Mouse (Mus musculus) forebrain, embryonic 13.5 days (tissue): ENCODE measurements around the gene Adgra1. TPM values are rescaled to one million over a fixed set of nuclear protein-coding genes. Genes with fewer than 3 reads are reported as not detected.

ENCODE experiments used
- ATAC-seq: fragments of 200-750 bp; cut with Nextera tagmentation; 2 replicates; pipeline ENCODE4 v1.8.0; 2017
- H3K27ac ChIP-seq: fragments of 300-500 bp; sonication (generic); 2 replicates; pipeline ENCODE4 v1.5.1; 2015; ENCODE audit warnings: inconsistent platforms, mild to moderate bottlenecking, moderate library complexity
- H3K27me3 ChIP-seq: fragments of 300-500 bp; sonication (generic); 2 replicates; pipeline ENCODE4 v1.6.1; 2015; ENCODE audit warnings: mild to moderate bottlenecking, inconsistent platforms
- H3K36me3 ChIP-seq: fragments of 300-500 bp; sonication (generic); 2 replicates; pipeline ENCODE4 v1.6.1; 2015; ENCODE audit warnings: mild to moderate bottlenecking, inconsistent platforms; ENCODE audit not compliant: poor library complexity, severe bottlenecking
- H3K4me1 ChIP-seq: fragments of 300-500 bp; sonication (generic); 2 replicates; pipeline ENCODE4 v1.6.1; 2015; ENCODE audit warnings: inconsistent platforms
- H3K4me2 ChIP-seq: fragments of 300-500 bp; sonication (generic); 2 replicates; pipeline ENCODE4 v1.6.1; 2015; ENCODE audit warnings: inconsistent platforms, mild to moderate bottlenecking, moderate library complexity
- H3K4me3 ChIP-seq: fragments of 300-500 bp; sonication (generic); 2 replicates; pipeline ENCODE4 v1.5.1; 2015; ENCODE audit warnings: mild to moderate bottlenecking, inconsistent platforms
- H3K9ac ChIP-seq: fragments of 300-500 bp; sonication (generic); 2 replicates; pipeline ENCODE4 v1.6.1; 2015; ENCODE audit warnings: mild to moderate bottlenecking, inconsistent platforms
- H3K9me3 ChIP-seq: fragments of 300-500 bp; sonication (generic); replicated peaks from 2 replicates; pipeline ENCODE4 v1.6.1; 2016; ENCODE audit warnings: inconsistent platforms
- WGBS: fragments of 180-500 bp; shearing (Covaris S2); methylation state at CpG from one replicate; pipeline ENCODE4 v1.1.7; 2015; 5-methylcytosine and 5-hydroxymethylcytosine counted together
- polyA plus RNA-seq: library from polyadenylated mRNA; unstranded; fragments of >200 nt; fragmentation: Nextera tagmentation; extraction: Ambion mirVana; gene quantifications from 2 replicates; pipeline ENCODE4 v1.2.1, GENCODE M21; 2015

The Adgra1 gene
- polyA plus RNA-seq, 1 experiment from 2014 or later: 13.7 TPM

DNA sequence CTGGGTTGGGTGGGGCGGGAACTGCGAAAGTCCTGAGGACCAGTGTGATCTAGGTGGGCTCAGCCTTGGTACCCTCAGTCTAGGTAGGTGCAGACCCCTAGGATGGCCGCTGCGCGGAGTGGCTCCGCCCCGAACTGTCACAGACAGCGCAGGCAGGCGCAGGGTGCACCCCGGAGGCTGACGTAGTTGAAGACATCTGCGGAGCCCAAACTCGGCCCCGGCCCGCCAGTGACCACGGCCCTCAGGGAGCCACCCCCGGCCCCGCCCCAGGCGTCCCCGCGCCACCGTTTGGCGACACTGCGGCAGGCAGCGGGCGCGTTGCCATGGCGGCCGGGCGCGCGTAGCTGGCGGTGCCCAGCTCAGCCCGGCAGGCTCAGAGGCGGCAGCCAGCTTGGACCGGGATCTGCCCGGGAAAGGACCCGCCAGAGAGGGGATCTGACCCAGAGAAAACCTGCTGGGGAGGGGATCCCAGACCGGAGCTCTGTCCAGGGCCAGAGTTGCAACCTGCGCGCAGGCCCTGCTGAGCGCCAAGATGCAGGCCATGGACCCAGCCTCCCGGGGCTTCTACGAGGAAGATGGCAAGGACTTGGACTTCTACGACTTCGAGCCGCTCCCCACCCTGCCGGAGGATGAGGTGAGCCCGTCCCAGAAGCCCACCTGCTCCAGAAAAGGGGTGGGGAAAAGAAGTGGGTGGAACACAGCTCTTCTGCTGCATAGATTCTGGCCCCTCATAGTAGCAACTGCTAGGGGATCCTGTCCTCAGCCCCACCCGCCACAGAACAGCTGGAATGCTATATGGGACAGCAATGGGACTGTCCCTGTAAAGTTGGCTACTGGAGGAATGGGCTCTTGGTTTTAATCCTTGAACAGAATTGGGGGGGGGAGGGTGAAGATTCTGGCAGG lies 60.9 kb downstream of the Adgra1 start, which contains the start of gene Kndc1:
TSS of gene Kndc1 (plus strand) at position 42 of the 903 bp plus-strand sequence.
- no peaks in the 10 kb centered on the region for H3K36me3 ChIP-seq
- 2% methylated on average over 48 of the region's 50 CpGs for WGBS
- no peaks in the 10 kb centered on the region for H3K9me3 ChIP-seq
- H3K4me2 ChIP-seq: peak within 1 kb of the TSS; percentile 93
- H3K27ac ChIP-seq: no peak within 1 kb of the TSS
- H3K9ac ChIP-seq: peak within 1 kb of the TSS; percentile 65
- H3K4me1 ChIP-seq: peaks cover 13% of the 10 kb centered on the region; the same call in 1 of the 2 replicates
- ATAC-seq: peak; percentile 80
- H3K27me3 ChIP-seq: peaks cover 42% of the 10 kb centered on the region
- H3K4me3 ChIP-seq: peak within 1 kb of the TSS; percentile 54

DNA sequence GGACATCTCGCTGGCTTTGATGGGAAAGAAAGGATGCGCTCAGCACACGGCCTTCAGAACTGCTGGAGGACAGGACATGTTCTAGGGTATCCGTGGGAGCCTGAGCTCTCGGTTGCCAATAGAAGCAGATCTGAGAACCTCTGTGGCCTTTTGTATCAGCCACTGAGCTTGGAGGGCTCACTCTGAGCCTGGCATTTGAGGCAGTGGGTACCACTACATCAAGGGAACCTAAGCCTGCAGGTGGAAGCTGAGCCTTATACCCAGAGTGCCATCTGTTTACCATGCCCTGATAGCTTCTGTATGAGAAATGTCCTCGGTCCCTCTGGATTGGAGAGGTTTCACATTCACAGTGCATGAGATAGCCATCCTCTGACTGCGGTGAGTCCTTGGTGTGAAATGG lies 62.3 kb downstream of the Adgra1 start:
- Histone ChIP-seq H3K9me3 (no peaks in the 10 kb centered on the region), H3K27me3 (peaks cover 42% of the 10 kb centered on the region), H3K9ac (no peak overlapping the region), H3K4me1 (peaks cover 13% of the 10 kb centered on the region; the same call in 1 of the 2 replicates), H3K36me3 (no peaks in the 10 kb centered on the region), H3K4me3 (no peak overlapping the region), H3K27ac (no peak overlapping the region), H3K4me2 (no peak overlapping the region; the same call in 1 of the 2 replicates)
- WGBS: 84% methylated on average over 7 of the region's 7 CpGs
- no peak for ATAC-seq

DNA sequence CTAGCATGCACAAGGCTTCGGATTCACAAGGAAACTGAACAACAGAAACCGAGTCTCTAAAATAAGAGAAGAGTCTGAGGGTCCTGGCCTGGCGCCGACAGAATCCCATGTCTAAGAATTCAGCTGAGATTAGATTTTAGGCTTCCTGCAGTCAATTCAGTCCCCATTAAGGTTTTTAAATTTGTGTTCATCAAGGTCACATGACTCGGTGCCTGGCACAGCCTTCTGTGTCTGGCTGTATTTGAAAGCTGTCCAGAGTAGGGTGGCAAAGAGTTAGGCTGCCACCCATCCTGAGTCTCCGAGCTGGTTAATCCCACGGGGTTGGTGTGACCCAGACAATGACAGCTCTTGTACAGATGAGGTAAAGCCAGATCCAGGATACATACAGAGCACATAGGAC lies 62.8 kb downstream of the Adgra1 start:
- Histone ChIP-seq H3K4me3 (no peak overlapping the region), H3K9ac (no peak overlapping the region), H3K9me3 (no peaks in the 10 kb centered on the region), H3K36me3 (no peaks in the 10 kb centered on the region), H3K4me2 (no peak overlapping the region), H3K27me3 (peaks cover 42% of the 10 kb centered on the region), H3K4me1 (peaks cover 13% of the 10 kb centered on the region; the same call in 1 of the 2 replicates), H3K27ac (no peak overlapping the region)
- 83% methylated on average over 7 of the region's 7 CpGs for WGBS
- ATAC-seq: no peak

DNA sequence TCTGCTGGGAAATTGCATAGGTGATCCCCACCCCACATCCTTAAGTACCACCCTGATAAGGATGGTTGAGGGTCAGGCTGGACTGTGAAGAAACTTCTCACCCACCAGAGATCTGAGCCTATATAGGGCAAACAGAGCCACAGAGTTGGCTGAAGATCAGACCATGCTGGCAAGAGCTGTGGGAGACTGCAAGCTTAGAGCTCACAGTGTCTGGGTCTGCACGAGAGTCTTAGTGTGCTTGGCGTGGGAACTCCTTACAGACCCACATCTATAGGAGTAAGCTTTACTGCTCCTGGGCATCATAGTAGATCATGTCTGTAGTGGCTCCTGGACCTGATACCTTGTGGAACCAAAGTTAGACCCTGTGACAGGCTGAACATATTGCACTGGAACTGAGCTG lies 64.6 kb downstream of the Adgra1 start:
- peaks cover 32% of the 10 kb centered on the region for H3K27me3 ChIP-seq
- 85% methylated on average over 2 of the region's 2 CpGs for WGBS

DNA sequence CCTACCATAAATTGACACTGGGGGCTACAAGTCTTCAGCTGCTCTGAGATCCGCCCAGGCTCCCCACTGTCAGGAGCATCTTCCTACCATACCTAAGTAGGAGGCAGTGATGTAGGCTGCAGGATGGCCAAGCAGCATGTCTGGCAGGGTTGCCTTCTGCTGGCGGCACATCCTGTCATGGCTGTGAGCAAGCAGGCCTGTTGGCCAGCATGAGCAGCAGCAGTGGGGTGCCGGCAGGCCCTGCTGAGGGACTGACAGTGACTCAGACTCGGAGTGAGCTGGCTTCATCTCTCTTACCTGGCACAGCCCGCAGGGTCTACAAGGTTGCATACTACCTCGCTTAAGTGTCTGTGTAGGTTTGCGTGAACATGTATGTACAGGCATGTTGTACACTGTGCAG lies 65.5 kb downstream of the Adgra1 start:
- H3K4me1 ChIP-seq: peaks cover 10% of the 10 kb centered on the region; the same call in 1 of the 2 replicates
- no peak overlapping the region for H3K9ac ChIP-seq
- no peak overlapping the region for H3K4me3 ChIP-seq
- no peak for ATAC-seq
- peaks cover 28% of the 10 kb centered on the region for H3K27me3 ChIP-seq
- no peak overlapping the region for H3K4me2 ChIP-seq
- H3K9me3 ChIP-seq: no peaks in the 10 kb centered on the region
- 86% methylated on average over 7 of the region's 7 CpGs for WGBS
- H3K36me3 ChIP-seq: no peaks in the 10 kb centered on the region
- no peak overlapping the region for H3K27ac ChIP-seq

More for the DNA sequence above, 64.6 kb downstream of the Adgra1 start:
- no peak overlapping the region for H3K4me3 ChIP-seq
- no peaks in the 10 kb centered on the region for H3K36me3 ChIP-seq
- no peak overlapping the region for H3K9ac ChIP-seq
- no peak overlapping the region for H3K27ac ChIP-seq
- no peaks in the 10 kb centered on the region for H3K9me3 ChIP-seq
- no peak for ATAC-seq
- peaks cover 13% of the 10 kb centered on the region; the same call in 1 of the 2 replicates for H3K4me1 ChIP-seq
- no peak overlapping the region for H3K4me2 ChIP-seq

DNA sequence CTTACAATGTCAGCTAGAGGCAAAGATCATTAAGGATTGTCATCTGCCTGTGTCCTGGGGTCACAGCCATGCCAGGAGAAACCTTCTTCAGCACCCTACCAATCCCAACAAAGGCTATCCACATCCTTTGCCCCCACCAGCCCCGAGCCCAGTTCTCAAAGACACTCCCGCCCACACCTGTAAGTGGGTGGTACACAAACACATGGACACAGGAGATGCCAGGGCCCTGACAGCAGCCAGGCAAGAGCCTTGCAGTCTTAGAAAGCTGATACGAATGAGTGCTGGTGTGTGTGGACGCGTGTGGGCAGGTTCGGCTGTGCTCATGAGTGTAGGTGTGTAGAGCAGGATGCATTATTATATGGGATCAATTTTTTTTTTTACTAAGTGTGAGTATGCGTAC lies 66.5 kb downstream of the Adgra1 start:
- no peaks in the 10 kb centered on the region for H3K36me3 ChIP-seq
- H3K9ac ChIP-seq: no peak overlapping the region
- ATAC-seq: no peak
- H3K4me3 ChIP-seq: no peak overlapping the region
- H3K27me3 ChIP-seq: peaks cover 27% of the 10 kb centered on the region
- H3K9me3 ChIP-seq: no peaks in the 10 kb centered on the region
- no peak overlapping the region for H3K27ac ChIP-seq
- H3K4me1 ChIP-seq: 0 out of 2 replicates have a peak, but pooled peaks cover under 1% of the 10 kb centered on the region
- H3K4me2 ChIP-seq: no peak overlapping the region
- 96% methylated on average over 7 of the region's 7 CpGs for WGBS

DNA sequence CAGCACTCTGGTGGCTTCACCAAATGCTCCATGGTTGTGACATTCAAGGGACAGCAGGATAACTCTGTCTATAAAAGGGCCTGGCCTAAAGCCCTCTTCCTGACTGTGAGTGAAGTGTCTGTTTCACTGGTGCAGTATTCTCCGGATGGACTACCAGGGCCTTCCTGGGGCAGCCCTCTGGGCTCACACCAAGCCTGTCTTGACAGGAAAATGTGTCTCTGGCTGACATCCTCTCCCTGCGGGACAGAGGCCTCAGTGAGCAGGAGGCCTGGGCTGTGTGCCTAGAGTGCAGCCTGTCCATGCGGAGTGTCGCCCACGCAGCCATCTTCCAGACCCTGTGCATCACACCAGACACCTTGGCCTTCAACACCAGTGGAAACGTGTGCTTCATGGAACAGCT lies 66.9 kb downstream of the Adgra1 start:
- H3K4me3 ChIP-seq: no peak overlapping the region
- no peaks in the 10 kb centered on the region for H3K4me1 ChIP-seq
- ATAC-seq: no peak
- no peaks in the 10 kb centered on the region for H3K9me3 ChIP-seq
- H3K4me2 ChIP-seq: no peak overlapping the region
- H3K36me3 ChIP-seq: no peaks in the 10 kb centered on the region
- no peak overlapping the region for H3K27ac ChIP-seq
- WGBS: 94% methylated on average over 6 of the region's 6 CpGs
- peaks cover 22% of the 10 kb centered on the region for H3K27me3 ChIP-seq
- no peak overlapping the region for H3K9ac ChIP-seq

DNA sequence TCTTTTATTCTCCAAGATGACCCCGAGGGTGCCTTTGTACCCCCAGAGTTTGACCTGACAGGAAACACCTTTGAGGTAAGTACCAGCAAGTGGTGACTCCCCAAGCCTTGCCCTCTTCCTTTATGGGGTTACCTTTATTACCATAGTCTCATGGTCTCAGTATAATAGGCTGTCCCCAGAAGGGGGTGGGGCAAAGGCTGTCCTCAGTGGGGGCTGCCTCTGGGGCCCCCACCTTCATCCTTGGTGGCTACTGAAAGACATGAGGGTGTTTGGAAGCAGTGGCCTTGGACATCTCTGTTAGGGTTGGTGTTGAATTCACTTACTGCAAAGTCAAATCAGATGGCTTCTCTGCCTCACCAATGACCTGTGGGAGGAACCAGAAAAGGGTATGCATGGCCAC lies 68.0 kb downstream of the Adgra1 start:
- H3K4me3 ChIP-seq: no peak overlapping the region
- no peaks in the 10 kb centered on the region for H3K4me1 ChIP-seq
- no peak overlapping the region for H3K4me2 ChIP-seq
- no peak overlapping the region for H3K27ac ChIP-seq
- H3K36me3 ChIP-seq: no peaks in the 10 kb centered on the region
- no peak overlapping the region for H3K9ac ChIP-seq
- 28% methylated on average over 1 of the region's 1 CpGs for WGBS
- H3K9me3 ChIP-seq: no peaks in the 10 kb centered on the region
- ATAC-seq: no peak
- H3K27me3 ChIP-seq: peaks cover 16% of the 10 kb centered on the region; the same call in 1 of the 2 replicates

DNA sequence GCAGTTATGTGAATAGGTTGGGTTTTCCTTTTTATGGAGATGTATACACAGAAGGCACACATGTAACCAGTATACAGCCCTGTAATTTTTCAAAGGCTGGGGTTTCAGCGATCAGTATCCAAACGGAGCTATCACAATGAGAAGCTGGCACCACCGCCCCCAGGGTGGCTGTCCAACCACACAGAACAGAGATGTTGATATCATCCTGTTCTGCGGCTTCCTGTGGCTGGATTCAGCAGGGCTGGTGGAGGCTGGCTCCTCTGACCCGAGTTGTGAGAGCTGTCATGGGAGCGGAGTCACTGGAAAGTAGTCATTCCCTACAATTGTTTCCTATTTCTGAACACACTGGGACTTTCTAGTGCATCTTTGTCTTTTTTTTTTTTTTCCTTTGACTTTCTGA lies 71.3 kb downstream of the Adgra1 start:
- H3K4me2 ChIP-seq: no peak overlapping the region
- H3K4me3 ChIP-seq: no peak overlapping the region
- H3K27ac ChIP-seq: no peak overlapping the region
- no peaks in the 10 kb centered on the region for H3K9me3 ChIP-seq
- H3K27me3 ChIP-seq: peaks cover 16% of the 10 kb centered on the region; the same call in 1 of the 2 replicates
- H3K4me1 ChIP-seq: peaks cover 18% of the 10 kb centered on the region
- ATAC-seq: no peak
- 32% methylated on average over 6 of the region's 6 CpGs for WGBS
- no peak overlapping the region for H3K9ac ChIP-seq
- no peaks in the 10 kb centered on the region for H3K36me3 ChIP-seq

DNA sequence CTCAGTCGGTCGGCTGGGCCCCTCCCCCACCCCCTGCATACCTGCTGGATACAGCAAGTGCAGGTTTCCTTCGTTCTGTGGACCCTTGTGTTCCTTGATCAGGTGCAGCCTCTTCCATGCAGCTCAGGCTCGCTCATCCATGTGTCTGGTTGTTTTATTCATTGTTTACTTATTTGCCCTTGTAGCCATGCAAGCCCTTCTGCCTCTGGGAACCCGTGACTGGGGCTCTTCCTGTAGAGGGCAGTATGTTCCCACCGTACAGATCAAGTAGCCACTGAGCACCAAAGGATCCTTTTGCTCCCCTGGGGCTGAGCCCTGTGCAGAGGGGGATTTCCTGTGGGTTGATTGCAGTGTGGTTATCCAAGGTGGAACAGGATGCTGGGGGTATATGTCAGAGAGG lies 71.7 kb downstream of the Adgra1 start:
- Histone ChIP-seq H3K4me1 (peaks cover 18% of the 10 kb centered on the region), H3K9me3 (no peaks in the 10 kb centered on the region), H3K36me3 (no peaks in the 10 kb centered on the region), H3K9ac (no peak overlapping the region), H3K27me3 (peaks cover 16% of the 10 kb centered on the region; the same call in 1 of the 2 replicates), H3K4me2 (no peak overlapping the region), H3K27ac (no peak overlapping the region), H3K4me3 (no peak overlapping the region)
- 8% methylated on average over 6 of the region's 6 CpGs for WGBS
- ATAC-seq: no peak; the same call in 1 of the 2 replicates

DNA sequence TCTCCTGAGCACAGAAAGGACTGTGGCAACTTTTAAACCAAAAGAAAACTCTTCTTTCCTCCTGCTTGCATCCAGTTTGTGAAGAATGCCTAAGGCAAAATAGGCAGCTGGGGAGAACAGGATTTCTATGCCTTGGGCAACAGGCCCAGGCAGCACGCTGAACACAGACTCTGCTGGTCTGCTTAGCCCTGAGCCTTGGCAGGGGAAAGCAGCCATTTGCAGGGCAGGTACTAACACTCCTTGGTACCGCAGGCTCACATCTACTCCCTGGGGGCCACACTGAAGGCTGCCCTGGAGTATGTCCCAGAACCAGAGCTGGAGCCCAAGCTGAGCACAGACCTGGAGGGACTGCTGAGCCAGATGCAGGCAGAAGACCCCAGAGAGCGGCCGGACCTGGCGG lies 74.2 kb downstream of the Adgra1 start:
- WGBS: 60% methylated on average over 5 of the region's 5 CpGs
- ATAC-seq: peak; percentile 34
- peak overlapping the region; percentile 36 for H3K27ac ChIP-seq
- H3K36me3 ChIP-seq: no peaks in the 10 kb centered on the region
- no peaks in the 10 kb centered on the region for H3K9me3 ChIP-seq
- no peak overlapping the region for H3K9ac ChIP-seq
- H3K4me1 ChIP-seq: peaks cover 18% of the 10 kb centered on the region
- H3K4me3 ChIP-seq: no peak overlapping the region
- peaks cover 27% of the 10 kb centered on the region for H3K27me3 ChIP-seq
- no peak overlapping the region for H3K4me2 ChIP-seq

DNA sequence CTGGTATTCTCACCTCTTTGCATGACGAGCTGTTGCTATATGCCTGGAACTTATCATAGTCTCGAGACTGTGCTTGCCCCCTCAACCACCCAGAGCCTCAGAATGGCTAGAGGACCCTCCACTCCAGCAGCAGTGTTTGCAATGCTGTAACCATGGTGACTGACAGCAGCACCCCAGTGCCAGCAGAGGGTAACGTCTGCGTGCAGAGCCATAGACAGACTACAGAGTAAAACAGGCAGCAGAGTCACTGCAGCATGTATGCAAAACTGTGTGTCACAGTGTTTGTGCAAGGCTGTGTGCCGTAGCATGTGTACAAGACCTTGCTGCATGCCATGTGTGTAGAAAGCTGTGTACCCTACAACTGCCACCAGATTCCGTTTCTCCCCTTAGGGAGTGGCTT lies 75.5 kb downstream of the Adgra1 start:
- peaks cover 35% of the 10 kb centered on the region for H3K27me3 ChIP-seq
- H3K4me2 ChIP-seq: no peak overlapping the region
- no peaks in the 10 kb centered on the region for H3K36me3 ChIP-seq
- no peak overlapping the region for H3K4me3 ChIP-seq
- no peaks in the 10 kb centered on the region for H3K9me3 ChIP-seq
- 34% methylated on average over 6 of the region's 6 CpGs for WGBS
- peak; percentile 65 for ATAC-seq
- H3K4me1 ChIP-seq: peaks cover 21% of the 10 kb centered on the region
- no peak overlapping the region for H3K27ac ChIP-seq
- no peak overlapping the region; the same call in 1 of the 2 replicates for H3K9ac ChIP-seq
